Mouse (Mus musculus) gastrocnemius, postnatal 10 days (tissue): ENCODE measurements around the gene Capn7. TPM values are rescaled to one million over a fixed set of nuclear protein-coding genes. Genes with fewer than 3 reads are reported as not detected.

Experiments
- DNase-seq: peaks from one replicate; pipeline ENCODE4 v3.0.0; 2021; ENCODE audit warnings: mixed read lengths
- total RNA-seq, 2 experiments: library from RNA; stranded (reverse); gene quantifications; 2 replicates each; pipeline ENCODE4 v1.2.3; 2021

The Capn7 gene
- total RNA-seq, 2 experiments from 2014 or later = 28.0 to 31.1 TPM

GRCm38 (mm10) chr14:31395629-31396199 lies 59.3 kb downstream of the Capn7 start:
- no peak for DNase-seq

GRCm38 (mm10) chr14:31396428-31396827 lies 60.0 kb downstream of the Capn7 start:
- no peak for DNase-seq

- DNase-seq = no peak
Observed at GRCm38 (mm10) chr14:31397353-31397752, 60.9 kb downstream of the Capn7 start.

GRCm38 (mm10) chr14:31397791-31398595 lies 61.6 kb downstream of the Capn7 start:
- peak; percentile 38 for DNase-seq

GRCm38 (mm10) chr14:31398819-31399218 lies 62.4 kb downstream of the Capn7 start:
- no peak for DNase-seq

GRCm38 (mm10) chr14:31399271-31399670 lies 62.8 kb downstream of the Capn7 start:
- no peak for DNase-seq

- DNase-seq = no peak
Observed at GRCm38 (mm10) chr14:31400246-31400645, 63.8 kb downstream of the Capn7 start.

GRCm38 (mm10) chr14:31400896-31401295 lies 64.5 kb downstream of the Capn7 start:
- no peak for DNase-seq

- DNase-seq = no peak
Observed at GRCm38 (mm10) chr14:31401918-31402427, 65.5 kb downstream of the Capn7 start.

- no peak for DNase-seq
Observed at GRCm38 (mm10) chr14:31402693-31403092, 66.3 kb downstream of the Capn7 start.

GRCm38 (mm10) chr14:31403556-31403955 lies 67.1 kb downstream of the Capn7 start:
- DNase-seq = no peak

- no peak for DNase-seq
Observed at GRCm38 (mm10) chr14:31403995-31404394, 67.6 kb downstream of the Capn7 start.

- no peak for DNase-seq
Observed at GRCm38 (mm10) chr14:31404663-31405062, 68.2 kb downstream of the Capn7 start.

GRCm38 (mm10) chr14:31405652-31406051 lies 69.2 kb downstream of the Capn7 start:
- no peak for DNase-seq

GRCm38 (mm10) chr14:31406154-31406810 lies 69.8 kb downstream of the Capn7 start:
- no peak for DNase-seq

- DNase-seq = no peak
Observed at GRCm38 (mm10) chr14:31407208-31407607, 70.8 kb downstream of the Capn7 start.

GRCm38 (mm10) chr14:31407911-31408604 lies 71.6 kb downstream of the Capn7 start:
- DNase-seq = no peak

GRCm38 (mm10) chr14:31408666-31409065 lies 72.2 kb downstream of the Capn7 start:
- DNase-seq = no peak

- no peak for DNase-seq
Observed at GRCm38 (mm10) chr14:31410123-31410724, 73.8 kb downstream of the Capn7 start.

- DNase-seq = no peak
Observed at GRCm38 (mm10) chr14:31410737-31411136, 74.3 kb downstream of the Capn7 start.

GRCm38 (mm10) chr14:31412651-31413056 lies 76.2 kb downstream of the Capn7 start:
- DNase-seq = peak; percentile 53

- DNase-seq = no peak
Observed at GRCm38 (mm10) chr14:31413475-31414086, 77.1 kb downstream of the Capn7 start.
